Mouse (Mus musculus): ENCODE data around the gene Nek8.

DNA sequence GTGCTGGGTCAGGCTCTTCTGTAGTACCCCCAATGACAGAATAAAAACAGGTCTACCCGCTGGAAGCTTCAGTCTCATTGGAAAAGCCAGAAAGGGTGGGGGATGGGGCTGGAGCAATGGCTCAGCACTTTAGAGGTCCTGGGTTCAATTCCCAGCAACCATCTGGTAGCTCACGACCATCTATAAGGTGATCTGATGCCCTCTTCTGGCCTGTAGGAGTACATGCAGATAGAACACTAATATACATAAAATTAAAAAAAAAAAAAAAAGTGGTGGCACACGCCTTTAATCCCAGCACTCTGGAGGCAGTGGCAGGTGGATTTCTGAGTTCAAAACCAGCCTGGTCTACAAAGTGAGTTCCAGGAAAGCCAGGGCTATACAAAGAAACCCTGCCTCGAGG lies 5.1 kb downstream of the Nek8 start:
- TF ChIP-seq CTCF (IDR thresholded peaks at IDR 0.05; ENCODE audit: low read depth) = peak; percentile 49
- no peak for TF ChIP-seq EP300 (IDR thresholded peaks at IDR 0.05; ENCODE audit: low read depth)

Data from liver, postnatal 0 days (tissue).